ENCODE assay signal across 9 mouse cellular contexts in genomic region chr1:127484826-127485225, GRCm38 (mm10).
A peak's percentile ranks its signal among the peaks of the same experiment; 100 is the strongest.
DNase-seq lines count a peak whose midpoint lies in the region; ATAC-seq and TF ChIP-seq lines count a peak whose summit lies in the region.
"Had no signal": no experiment of that assay in that cellular context is flagged by ENCODE, and none has a peak within 500 bp of the region (broad histone marks: within the 10 kb centered on the region; RNA-seq: fewer than 3 reads in every experiment).

No protein-coding gene starts in this region.

- no peak overlapping the region for H3K9ac ChIP-seq in liver, embryonic 12.5 days
- H3K9ac ChIP-seq in forebrain, postnatal 0 days, result no peak overlapping the region
- no peak overlapping the region for H3K9ac ChIP-seq in liver, embryonic 11.5 days (ENCODE audit: low read depth, low read length)
- H3K9ac ChIP-seq: heart, embryonic 15.5 days; neural tube, embryonic 12.5 days had no signal

- peak; percentile 56 for DNase-seq in liver
- DNase-seq in Patski (ENCODE audit: low read depth, low spot score), result no peak
- DNase-seq in c-Kit-positive CD71-positive TER-119-negative erythroid progenitor cells, embryonic 14.5 days (ENCODE audit: low read depth), result peak; percentile 31
- peak; percentile 60 for DNase-seq in forebrain, postnatal 0 days
- DNase-seq in liver, embryonic 11.5 days (ENCODE audit: low spot score), result peak; percentile 54
- DNase-seq in right cerebral cortex, postnatal 4 days, result peak; percentile 78

- WGBS in liver, embryonic 12.5 days (ENCODE audit: insufficient replicate concordance), result 27% methylated on average over 7 of the region's 7 CpGs
- 45% methylated on average over 7 of the region's 7 CpGs for WGBS in forebrain, postnatal 0 days
- 39% methylated on average over 7 of the region's 7 CpGs for WGBS in liver, embryonic 11.5 days

- H3K9me3 ChIP-seq in liver, embryonic 12.5 days (replicated peaks), result no peaks in the 10 kb centered on the region
- no peaks in the 10 kb centered on the region for H3K9me3 ChIP-seq in forebrain, postnatal 0 days (ENCODE audit: low read length)
- no peaks in the 10 kb centered on the region for H3K9me3 ChIP-seq in liver, embryonic 11.5 days (ENCODE audit: control insufficient read depth, low read length)
- H3K9me3 ChIP-seq: heart, embryonic 15.5 days; neural tube, embryonic 12.5 days had no signal

- peak; percentile 79 for TF ChIP-seq CTCF in Patski (IDR thresholded peaks at IDR 0.05)
- peak; percentile 74 for TF ChIP-seq CTCF in forebrain, postnatal 0 days (IDR thresholded peaks at IDR 0.05; ENCODE audit: low read depth)

- ATAC-seq in liver, embryonic 12.5 days, result no peak
- ATAC-seq in Patski, result no peak
- ATAC-seq in forebrain, postnatal 0 days, result peak; percentile 32; the same call in 1 of the 2 replicates
- no peak for ATAC-seq in liver, embryonic 11.5 days (replicated peaks; ENCODE audit: low FRiP score)

- H3K4me3 ChIP-seq in liver, embryonic 12.5 days, result no peak overlapping the region
- H3K4me3 ChIP-seq in forebrain, postnatal 0 days (ENCODE audit: low read depth, low read length), result no peak overlapping the region
- no peak overlapping the region for H3K4me3 ChIP-seq in liver, embryonic 11.5 days (ENCODE audit: low read depth, low read length)
- H3K4me3 ChIP-seq: heart, embryonic 15.5 days; neural tube, embryonic 12.5 days had no signal

- CTCF ChIA-PET in Patski (lab: Charles Lee), result interaction anchor here (1.2 to 3.3 kb wide), 4 partner anchors 8 to 280 kb away, joined by 3 to 17 read pairs (median 4); partner anchors contain the start of gene Mgat5

- no peaks in the 10 kb centered on the region for H3K27me3 ChIP-seq in liver, embryonic 12.5 days (replicated peaks)
- H3K27me3 ChIP-seq in Patski, result no peaks in the 10 kb centered on the region
- H3K27me3 ChIP-seq in forebrain, postnatal 0 days (ENCODE audit: insufficient read depth, low read length), result no peaks in the 10 kb centered on the region
- H3K27me3 ChIP-seq in liver, embryonic 11.5 days (replicated peaks; ENCODE audit: control insufficient read depth, insufficient read depth, low read length), result no peaks in the 10 kb centered on the region
- H3K27me3 ChIP-seq: heart, embryonic 15.5 days; neural tube, embryonic 12.5 days had no signal

- POLR2A ChIA-PET in Patski (lab: Charles Lee), result no interaction called here

- no peaks in the 10 kb centered on the region for H3K4me1 ChIP-seq in liver, embryonic 12.5 days
- no peaks in the 10 kb centered on the region for H3K4me1 ChIP-seq in forebrain, postnatal 0 days (ENCODE audit: insufficient read depth)
- no peaks in the 10 kb centered on the region for H3K4me1 ChIP-seq in liver, embryonic 11.5 days (replicated peaks; ENCODE audit: control insufficient read depth, insufficient read depth, low read length)
- H3K4me1 ChIP-seq: heart, embryonic 15.5 days; neural tube, embryonic 12.5 days had no signal

- H3K36me3 ChIP-seq in liver, embryonic 12.5 days, result no peaks in the 10 kb centered on the region
- H3K36me3 ChIP-seq in forebrain, postnatal 0 days (ENCODE audit: insufficient read depth), result peaks cover 12% of the 10 kb centered on the region
- no peaks in the 10 kb centered on the region for H3K36me3 ChIP-seq in liver, embryonic 11.5 days (ENCODE audit: control insufficient read depth, insufficient read depth, low read length)

- no peak overlapping the region for H3K27ac ChIP-seq in liver, embryonic 12.5 days
- H3K27ac ChIP-seq in forebrain, postnatal 0 days (ENCODE audit: low read depth, low read length), result no peak overlapping the region
- H3K27ac ChIP-seq in liver, embryonic 11.5 days (ENCODE audit: low read depth, low read length), result no peak overlapping the region
- H3K27ac ChIP-seq: heart, embryonic 15.5 days; neural tube, embryonic 12.5 days had no signal

- in situ Hi-C loops in Patski (cut with MboI; ENCODE audit: low pct_unique_long_range_greater_than_20kb), result loop anchor here (10.0 kb wide), 1 partner anchor 470 kb away; no protein-coding TSS in a partner anchor

- no peak overlapping the region for H3K4me2 ChIP-seq in liver, embryonic 12.5 days
- no peak overlapping the region for H3K4me2 ChIP-seq in forebrain, postnatal 0 days (ENCODE audit: low read depth)
- no peak overlapping the region for H3K4me2 ChIP-seq in liver, embryonic 11.5 days
- H3K4me2 ChIP-seq: heart, embryonic 15.5 days; neural tube, embryonic 12.5 days had no signal
